Mouse (Mus musculus): ENCODE measurements around the gene Sh2d3c.

Gene Sh2d3c

GRCm38 (mm10) chr2:32699680-32700079 lies 21.2 kb upstream of the Sh2d3c start:
- no peak for DNase-seq (ENCODE audit: low read depth)

DNA sequence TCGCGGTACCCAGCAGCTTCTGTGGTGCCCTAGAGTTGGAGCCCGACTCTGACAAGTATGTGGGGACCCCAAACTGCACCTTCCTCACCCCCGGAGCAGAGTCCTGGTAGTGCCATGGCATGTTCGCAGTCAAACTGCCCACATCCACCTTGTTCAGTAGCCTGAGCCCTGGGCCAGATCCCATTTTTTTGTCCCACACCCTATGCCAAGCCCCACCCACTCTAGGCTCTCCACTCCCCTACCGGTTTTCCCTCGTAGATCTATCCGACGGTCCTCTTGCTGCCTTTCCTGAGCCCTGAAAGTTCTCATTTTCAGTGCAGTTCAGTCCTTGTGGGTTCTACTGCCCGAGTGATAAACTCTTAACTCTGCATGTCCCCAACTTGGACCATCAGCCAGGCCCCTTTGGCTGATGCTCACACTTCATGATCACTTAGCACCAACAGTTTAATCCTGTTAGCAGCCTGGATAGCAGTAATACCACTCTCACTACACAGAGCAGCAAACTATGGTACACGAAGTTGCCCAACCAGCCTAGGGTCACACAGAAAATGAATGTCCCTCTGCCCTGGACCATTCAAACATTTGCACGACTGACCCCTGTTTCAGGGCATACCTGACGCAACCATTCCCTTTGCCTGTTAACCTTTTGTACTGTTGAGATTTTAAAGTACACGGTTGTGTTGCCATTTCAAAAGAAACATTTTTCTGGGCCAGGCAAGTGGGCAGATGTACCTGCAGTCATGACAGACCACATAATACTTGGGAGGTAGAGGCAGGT lies 19.7 kb upstream of the Sh2d3c start:
- no peak for DNase-seq (ENCODE audit: low read depth)

DNA sequence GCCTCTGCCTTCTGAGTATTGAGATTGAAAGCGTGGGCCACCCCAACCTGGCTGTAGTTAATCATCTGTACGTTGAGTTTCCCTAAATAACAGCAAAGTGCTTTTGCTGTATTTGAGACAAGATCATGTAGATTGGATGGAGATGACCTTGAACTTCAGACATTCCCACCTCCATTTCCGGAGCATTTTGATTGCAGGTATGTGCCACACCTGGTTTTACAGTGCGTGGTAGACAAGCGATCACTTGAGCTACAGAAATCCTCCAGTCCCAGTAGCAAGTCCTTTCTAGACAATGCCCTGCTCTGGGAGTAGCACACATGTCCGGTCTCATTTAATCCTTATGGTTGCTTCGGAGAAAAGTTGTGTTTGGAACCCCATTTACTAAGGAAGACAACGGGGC lies 17.8 kb upstream of the Sh2d3c start:
- DNase-seq (ENCODE audit: low read depth), result no peak

- DNase-seq (ENCODE audit: low read depth), result no peak
Measured at GRCm38 (mm10) chr2:32704021-32704421, 16.8 kb upstream of the Sh2d3c start, which contains the start of gene Fpgs. Gene Fpgs (minus strand): TSS chr2:32704145.

- DNase-seq (ENCODE audit: low read depth), result no peak
Measured at GRCm38 (mm10) chr2:32705018-32705417, 15.8 kb upstream of the Sh2d3c start.

DNA sequence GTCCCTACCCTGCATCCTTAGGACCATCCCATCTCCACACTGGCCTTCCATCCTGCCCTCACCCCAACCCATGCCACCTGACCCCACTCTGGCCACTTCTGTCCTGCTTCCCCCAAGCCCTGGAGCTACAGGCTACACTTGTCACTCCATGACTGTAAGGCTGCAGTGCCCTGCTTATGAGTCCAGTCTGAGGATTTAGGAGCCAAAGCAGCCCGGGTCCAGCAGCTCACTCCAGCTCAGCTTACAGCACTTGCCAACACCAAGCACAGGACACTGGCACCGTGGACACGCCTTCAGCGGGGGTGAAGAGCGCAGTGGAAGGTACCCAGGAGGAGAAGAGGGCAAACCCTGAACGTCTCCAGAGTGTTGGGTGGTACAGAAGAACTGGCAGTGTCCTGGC lies 13.9 kb upstream of the Sh2d3c start:
- DNase-seq (ENCODE audit: low read depth), result no peak

GRCm38 (mm10) chr2:32708643-32709042 lies 12.2 kb upstream of the Sh2d3c start:
- peak; percentile 86 for DNase-seq (ENCODE audit: low read depth)

DNA sequence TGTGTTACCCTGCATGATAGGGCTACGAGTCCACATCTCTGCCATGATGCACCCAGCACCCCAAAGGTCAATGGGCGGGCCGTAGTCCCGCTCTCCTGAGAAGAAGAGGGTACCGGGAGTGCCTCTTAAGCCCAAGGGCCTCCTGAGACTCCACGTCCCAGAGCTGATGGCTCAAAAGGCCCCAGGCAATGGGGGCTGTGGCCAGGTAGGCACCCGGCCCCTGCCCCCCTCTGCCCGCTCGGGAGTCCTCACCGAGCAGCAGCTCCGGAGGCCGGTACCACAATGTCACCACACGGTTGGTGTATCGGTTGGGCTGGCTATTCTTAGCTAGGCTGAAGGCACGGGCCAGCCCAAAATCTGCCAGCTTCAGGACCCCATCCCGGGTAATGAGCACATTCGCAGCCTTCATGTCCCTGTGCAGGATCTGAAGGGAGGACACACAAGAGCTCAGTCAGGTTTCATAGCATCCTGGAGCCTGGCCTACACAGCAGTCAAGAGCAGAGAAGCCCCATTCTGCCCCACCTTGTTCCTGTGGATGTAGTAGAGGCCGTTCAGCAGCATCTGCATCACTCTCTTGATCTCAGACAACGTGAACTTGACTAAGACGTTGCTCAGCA lies 11.2 kb upstream of the Sh2d3c start:
- no peak for DNase-seq (ENCODE audit: low read depth)

DNA sequence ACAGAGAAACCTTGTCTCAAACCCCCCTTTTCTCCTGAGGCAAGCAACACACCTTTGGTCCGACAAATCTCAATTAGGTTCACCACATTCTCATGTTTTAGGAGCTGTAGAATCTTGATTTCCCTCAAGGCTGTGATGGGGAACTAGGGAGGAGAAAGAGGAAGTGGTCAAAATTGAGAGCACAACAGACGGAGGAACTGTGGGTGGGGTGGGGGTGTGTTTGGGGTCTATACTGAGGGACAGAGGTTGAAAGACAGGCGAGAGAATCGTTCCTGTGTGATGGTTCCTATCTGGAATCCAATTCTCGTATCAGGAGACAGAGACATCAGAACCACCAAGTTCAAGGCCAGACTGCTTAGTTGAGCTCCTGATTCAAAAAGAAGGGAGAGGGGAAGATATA lies 10.4 kb upstream of the Sh2d3c start:
- no peak for DNase-seq (ENCODE audit: low read depth)

DNA sequence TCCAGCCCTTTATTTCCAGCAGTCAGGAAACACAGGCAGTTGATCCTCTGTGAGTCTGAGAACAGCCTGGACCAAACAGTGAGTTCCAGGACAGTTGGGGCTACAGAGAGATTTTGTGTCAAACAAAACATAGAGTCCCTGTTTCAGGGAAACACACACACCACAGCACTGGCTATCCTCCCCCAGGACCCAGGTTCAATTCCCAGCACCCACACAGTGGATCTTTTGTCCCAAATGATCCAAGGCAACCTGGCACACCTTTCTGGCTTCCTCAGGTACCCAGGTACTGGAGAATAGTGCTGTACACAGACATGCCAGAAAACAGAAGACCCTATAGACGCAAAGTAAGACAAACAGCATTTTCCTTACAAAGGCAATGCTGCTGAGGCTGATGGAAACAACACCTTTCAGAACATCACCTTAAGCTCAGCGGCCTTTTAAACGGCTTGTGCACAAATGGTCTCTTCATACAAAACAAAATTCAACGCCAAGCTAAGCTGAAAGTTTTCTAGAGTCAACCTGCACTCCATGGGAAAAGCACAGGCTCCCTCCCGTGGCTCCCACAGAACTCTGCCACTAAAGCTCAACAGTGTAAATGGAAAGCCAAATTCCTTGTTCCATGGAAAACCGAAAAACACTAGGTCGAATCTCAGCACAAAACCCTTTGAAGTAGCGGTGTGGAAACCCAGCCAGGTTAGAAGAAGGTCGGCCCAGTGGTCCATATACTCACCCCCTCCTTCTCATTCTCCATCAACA lies 9.4 kb upstream of the Sh2d3c start:
- no peak for DNase-seq (ENCODE audit: low read depth)

GRCm38 (mm10) chr2:32712108-32712551 lies 8.7 kb upstream of the Sh2d3c start:
- peak; percentile 82 for DNase-seq (ENCODE audit: low read depth)

GRCm38 (mm10) chr2:32712586-32712933 lies 8.3 kb upstream of the Sh2d3c start:
- peak; percentile 95 for DNase-seq (ENCODE audit: low read depth)

- peak; percentile 95 for DNase-seq (ENCODE audit: low read depth)
Measured at GRCm38 (mm10) chr2:32712934-32713817, 7.7 kb upstream of the Sh2d3c start, which contains the start of gene Cdk9. Gene Cdk9 (minus strand): TSS chr2:32713076.

DNA sequence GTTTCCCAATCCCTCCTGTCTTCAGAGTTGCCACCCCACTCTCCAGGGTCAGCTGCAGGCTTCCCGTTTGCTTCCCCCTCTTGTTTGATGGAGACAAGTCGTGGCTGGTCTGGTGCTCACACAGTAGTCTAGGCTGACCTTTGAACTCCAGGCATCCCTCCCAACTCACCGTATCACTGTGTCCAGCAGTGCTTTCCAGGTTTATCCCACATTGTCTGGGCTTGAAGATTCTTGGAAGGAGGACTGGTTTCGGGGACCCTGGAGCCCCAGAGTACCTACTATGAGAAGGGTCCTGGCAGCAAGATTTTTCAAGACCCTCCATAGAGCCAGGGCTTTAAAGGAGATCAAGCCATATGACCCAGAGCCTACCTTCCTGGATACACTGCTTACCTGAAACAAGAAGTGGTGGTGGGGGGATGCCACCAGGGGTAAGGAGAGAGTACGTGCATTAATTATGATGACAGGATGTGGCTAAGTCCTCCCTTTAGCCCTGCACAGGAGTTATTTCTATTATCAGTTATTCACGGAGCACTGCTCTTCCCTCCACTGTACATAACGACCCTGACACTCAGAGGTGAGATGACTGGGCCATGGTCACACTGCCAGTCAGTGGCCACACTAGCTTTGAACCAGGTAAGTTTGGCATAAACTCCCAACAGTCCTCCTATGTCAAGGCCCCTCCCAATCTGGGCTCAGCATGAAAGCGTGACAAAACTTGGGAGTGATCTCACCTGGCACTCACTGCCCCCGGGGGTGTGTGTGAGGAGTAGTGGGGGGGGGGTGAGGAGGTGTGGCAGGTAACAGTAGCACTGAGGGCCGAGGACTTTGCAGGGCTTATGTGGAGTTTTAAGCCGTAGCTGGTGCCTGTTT lies 6.5 kb upstream of the Sh2d3c start:
- no peak for DNase-seq (ENCODE audit: low read depth)

- peak; percentile 88 for DNase-seq (ENCODE audit: low read depth)
Measured at GRCm38 (mm10) chr2:32714987-32715425, 5.8 kb upstream of the Sh2d3c start.

- no peak for DNase-seq (ENCODE audit: low read depth)
Measured at GRCm38 (mm10) chr2:32718761-32719160, 2.1 kb upstream of the Sh2d3c start.

- peak; percentile 30 for DNase-seq (ENCODE audit: low read depth)
Measured at GRCm38 (mm10) chr2:32720053-32720452, 802 bp upstream of the Sh2d3c start.

- peak; percentile 80 for DNase-seq (ENCODE audit: low read depth)
Measured at GRCm38 (mm10) chr2:32722046-32722445, 1.2 kb downstream of the Sh2d3c start.

DNA sequence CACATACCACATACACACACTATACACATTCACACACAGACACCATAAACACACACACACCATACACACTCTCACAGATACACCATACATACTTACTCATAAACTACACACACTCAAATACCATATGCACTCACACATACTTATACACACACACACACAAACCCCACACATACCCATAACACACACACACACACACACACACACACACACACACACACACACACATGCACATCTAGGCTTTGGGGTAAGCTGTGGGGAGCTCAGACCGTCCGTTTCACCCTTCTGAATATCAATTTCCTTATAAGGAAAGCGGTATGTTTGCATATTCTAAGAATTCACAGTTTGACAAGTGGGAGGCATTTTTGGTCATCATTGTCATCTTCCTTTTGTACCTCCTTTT lies 1.7 kb downstream of the Sh2d3c start:
- peak; percentile 64 for DNase-seq (ENCODE audit: low read depth)

DNA sequence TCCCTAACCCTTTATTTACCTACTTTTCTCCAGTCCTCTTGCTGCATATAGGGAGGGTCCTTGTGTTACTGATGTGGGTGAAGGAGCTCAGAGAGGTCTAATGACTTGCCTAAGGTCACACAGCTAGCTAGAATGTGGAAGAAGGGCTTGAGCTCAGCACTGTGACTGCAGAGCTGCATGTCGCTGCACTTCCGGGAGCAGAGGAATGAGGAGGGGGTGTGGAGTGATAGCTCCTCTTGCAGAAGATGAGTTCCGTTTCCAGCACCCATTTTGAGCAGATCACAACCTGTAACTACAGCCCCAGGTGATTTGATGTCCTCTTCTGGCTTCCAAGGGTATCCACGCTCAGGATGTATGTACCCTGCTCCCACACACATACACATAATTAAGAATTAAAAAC lies 3.3 kb downstream of the Sh2d3c start:
- DNase-seq (ENCODE audit: low read depth), result peak; percentile 55

All from induced T-regulatory cell, adult 2 months (primary cell).